Mouse (Mus musculus): Measurements from ENCODE around the gene Cbx8.

Gene Cbx8

DNA sequence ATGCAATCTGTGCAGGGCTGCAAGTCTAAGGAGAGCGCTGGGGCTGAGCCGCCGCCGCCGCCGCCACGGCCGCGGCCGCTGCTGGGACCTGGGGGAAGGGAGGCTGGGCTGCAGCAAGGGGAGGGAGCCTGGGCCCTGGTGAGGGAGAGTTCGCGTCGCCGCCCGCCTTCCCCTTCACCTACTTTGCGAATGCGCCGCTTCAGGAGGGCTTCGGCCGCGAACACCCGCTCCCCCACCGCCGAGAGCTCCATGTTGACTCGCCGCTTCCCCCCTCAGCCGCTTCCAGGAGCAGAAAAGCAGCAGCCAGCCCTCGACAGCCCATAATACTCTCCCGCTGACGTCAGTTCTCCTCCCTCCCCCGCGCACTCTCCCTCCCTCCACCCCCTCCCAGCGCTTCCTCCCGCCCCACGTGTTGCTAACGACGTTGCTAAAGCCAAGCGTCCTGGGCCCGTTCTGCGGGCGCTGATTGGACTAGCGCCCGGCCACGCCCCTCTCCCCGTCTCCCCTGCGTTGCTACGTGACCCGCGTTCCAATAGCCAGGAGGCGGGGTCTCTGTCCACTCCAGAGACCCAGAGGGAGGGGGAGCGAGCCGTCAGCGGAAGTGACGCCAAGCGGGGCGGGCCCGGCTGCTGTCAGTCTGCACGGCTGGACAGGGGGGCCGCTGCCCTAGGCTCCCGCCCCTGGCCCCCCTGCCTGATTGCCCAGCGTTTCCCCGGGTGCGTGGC, at the start of gene Cbx8:
Cbx8 (minus strand) TSS at position 370 of the 725 bp plus-strand sequence.
- in situ Hi-C loops (cut with MseI, MboI): no loop called here

GRCm38 (mm10) chr11:119090076-119090960, 49.5 kb upstream of the Cbx8 start:
- in situ Hi-C loops (cut with MseI, MboI): loop anchor here in 1 of 2 experiments (5.0 kb wide), 1 partner anchor 97 kb away; no protein-coding TSS in a partner anchor

DNA sequence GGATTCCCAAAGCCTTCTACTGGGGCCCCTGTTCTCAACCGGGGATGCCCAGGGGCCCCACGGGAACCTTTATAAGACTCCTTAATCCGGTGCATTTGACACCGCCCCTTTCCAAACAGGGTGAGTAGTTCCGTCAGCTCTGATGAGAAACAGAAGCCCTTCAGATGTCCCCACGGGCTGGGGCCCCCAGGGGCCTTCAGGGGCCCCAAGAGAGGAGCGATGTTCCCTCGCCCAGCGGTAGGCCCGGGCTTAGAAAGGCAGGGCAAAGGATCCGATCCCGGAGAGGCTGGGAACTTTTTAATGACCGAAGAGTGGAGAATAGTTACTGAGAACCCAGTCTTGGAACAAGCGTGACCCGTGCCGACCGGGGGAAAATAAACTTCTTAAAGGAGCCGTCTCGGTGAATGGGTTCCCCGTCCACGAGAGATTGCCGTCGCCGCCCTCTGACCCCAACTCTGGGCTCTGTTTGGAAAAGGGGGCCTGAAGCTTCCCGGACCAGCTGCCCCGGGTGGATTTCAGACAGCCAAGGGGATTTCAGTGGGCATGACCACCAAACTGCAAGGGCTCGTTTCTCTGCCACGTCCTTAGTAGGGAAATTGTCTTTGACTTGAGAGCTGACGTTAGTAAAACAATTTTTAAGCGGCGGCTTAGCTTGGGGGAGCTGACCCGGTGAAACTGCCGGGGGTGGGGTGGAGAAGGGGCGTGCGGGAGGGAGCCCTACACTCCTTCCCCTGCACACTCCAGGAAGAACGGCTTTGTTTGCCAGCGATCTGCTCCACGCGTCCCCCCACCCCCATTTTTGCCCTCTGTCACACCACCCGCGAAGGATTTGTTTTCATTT, 48.7 kb upstream of the Cbx8 start:
- in situ Hi-C loops (cut with MseI, MboI): loop anchor here in 1 of 2 experiments (5.0 kb wide), 1 partner anchor 98 kb away; no protein-coding TSS in a partner anchor

DNA sequence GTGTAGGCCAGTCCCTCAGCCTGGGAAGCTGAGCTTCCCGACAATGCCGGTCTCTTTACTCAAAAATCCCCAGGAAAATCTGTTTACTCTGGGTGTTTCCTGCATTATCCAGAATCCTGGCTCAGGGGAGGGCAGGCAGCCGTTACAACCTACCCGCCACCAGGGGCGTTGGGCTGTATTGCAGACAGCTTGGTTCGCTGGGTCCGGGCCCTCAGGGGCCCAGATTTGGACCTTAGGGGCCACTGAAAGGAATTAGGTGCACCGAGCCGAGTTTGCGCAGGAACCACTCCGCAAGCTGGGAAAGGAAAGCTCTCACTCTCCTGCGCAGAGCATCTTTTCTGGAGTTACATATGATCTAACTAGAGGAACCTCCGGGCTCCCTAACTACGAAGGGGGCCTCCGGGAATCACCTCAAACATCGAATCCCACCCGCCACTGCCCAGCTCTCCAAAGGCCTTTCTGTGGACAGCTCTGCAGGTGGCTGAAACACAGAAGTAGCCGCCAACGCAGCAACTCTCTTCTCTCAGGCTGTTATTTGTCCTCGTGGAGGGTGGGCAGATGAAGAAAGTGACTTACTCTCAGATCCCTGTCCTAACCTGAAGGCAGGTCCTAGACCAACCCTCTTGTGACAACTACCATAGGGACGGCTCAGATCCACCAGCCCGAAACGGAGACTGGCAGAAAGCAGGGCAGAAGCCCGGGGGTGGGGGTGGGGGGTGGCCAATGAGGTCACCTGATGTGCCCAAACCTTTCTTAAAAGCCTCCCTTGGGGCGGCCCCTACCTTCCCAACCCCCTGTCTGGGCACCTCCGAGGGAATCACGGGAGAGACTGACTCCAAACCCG, 47.8 kb upstream of the Cbx8 start:
- in situ Hi-C loops (cut with MseI, MboI): no loop called here

DNA sequence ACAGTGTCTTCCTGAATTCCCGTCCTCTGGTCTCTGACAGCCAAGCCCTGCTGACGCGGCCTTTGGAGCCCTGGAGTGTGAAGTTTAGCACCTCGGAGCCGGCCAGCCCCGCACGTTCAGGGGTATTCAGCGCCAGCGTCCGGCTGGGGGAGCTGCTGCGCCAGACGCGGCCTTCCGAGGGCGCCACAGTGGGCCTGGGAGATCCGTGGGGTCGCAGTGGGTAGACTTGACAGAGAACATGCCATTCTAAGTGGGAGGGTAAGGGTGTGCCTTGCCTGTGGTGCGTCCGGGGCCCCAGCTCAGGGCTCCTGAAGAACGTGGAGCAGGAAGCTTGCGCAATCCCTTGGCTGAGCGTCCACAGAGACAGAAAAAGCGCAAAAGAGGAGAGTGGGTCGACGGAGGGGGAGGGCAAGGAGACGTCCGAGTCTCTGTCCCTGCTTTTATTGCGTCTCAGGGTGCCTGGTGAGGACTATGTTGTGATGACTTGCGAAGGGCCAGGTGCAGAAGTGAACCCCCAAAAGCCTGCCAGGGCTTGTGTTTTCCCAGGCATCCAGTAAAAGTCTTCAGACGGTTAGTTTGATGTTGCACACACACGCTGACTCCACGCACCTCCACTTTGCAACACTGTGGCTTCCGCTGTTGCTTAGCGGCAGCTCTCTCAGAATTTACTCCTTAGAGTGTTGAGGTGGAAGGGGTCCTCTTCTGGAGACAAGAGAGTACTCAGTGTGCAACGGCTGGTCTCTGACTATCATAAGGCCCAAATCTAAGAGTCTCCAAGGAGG, 46.7 kb upstream of the Cbx8 start:
- in situ Hi-C loops (cut with MseI, MboI): no loop called here

DNA sequence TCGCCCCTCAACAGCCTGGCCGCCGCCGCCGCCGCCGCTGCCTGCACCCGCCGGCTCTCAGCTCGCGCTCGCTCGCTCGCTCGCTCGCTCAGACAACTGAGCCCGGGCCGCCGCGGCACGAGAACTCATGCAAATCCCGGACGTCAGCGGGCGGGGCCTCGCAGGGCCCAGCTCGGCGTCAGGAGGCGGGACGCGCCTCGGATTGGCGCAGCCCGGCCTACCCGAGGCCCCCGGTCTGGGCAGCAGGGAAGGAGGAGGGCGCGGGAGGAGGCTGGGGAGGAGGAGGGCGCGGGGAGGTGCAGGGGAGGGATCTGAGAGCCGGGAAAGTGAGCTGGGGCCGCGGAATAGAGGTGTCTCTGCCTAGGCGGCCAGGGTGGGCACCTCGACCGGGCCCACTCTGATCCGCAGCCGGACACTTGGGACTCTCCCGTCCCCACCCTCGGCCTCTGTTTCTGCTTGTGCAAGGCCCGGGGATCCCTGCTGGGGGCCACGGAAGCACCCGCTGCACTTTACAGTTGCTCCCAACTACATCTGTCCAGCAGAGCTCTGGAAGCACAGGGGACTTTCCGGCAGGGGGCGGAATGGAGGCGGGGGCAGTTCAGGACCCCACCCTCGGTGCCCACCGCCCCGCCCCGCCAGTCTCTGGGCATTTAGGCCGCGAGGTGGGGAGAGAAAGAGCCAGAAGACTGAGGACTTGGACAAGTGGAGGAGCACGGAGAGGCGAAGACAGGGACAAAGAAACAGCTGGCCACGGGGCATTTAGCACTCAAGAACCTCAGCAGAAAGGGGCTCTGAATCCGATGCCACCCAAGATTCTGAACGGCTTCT, 45.6 kb upstream of the Cbx8 start, which contains the start of gene Cbx4:
Cbx4 (minus strand) TSS at position 78 of the 828 bp plus-strand sequence.
- in situ Hi-C loops (cut with MseI, MboI): no loop called here

- in situ Hi-C loops (cut with MseI, MboI): no loop called here
Measured at GRCm38 (mm10) chr11:119085279-119086062, 44.7 kb upstream of the Cbx8 start.

GRCm38 (mm10) chr11:119084446-119085278, 43.9 kb upstream of the Cbx8 start:
- in situ Hi-C loops (cut with MseI, MboI): no loop called here

DNA sequence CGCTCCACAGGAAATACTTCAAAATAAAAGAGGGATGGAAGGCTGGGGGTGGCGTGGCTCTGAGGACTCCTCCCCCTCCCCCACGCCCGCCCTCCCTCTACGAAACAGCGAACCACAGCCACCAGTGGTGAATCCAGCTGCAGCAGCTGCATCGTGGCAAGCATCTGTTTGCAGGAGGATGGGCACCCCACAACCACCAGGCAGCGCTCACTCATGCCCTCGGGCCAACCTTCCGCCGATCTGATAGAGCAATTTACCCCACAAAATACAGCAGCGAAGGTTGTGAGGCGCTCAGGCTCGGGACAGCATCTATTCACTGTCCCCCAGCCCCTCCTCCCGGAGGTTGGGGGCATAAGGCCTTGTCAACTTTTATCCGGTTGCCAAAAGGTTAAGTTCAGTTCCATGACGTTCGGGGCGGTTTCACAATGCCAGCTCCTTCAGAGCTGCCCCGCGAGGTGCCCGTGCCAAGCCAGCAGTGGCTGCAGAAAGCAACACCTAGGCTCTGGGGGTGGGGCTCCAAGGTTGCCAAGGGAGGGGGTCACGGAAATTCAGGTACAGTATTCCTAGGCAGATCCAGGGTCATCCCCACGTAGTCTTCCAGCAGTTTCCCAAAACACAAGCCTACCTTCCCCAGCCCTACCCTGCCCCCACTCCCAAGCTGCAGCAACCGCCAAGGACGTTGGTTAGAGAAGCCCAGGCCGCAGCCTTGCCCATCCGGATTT, 43.1 kb upstream of the Cbx8 start:
- in situ Hi-C loops (cut with MseI, MboI): no loop called here

- in situ Hi-C loops (cut with MseI, MboI): no loop called here
Measured at GRCm38 (mm10) chr11:119082638-119083599, 42.1 kb upstream of the Cbx8 start.

DNA sequence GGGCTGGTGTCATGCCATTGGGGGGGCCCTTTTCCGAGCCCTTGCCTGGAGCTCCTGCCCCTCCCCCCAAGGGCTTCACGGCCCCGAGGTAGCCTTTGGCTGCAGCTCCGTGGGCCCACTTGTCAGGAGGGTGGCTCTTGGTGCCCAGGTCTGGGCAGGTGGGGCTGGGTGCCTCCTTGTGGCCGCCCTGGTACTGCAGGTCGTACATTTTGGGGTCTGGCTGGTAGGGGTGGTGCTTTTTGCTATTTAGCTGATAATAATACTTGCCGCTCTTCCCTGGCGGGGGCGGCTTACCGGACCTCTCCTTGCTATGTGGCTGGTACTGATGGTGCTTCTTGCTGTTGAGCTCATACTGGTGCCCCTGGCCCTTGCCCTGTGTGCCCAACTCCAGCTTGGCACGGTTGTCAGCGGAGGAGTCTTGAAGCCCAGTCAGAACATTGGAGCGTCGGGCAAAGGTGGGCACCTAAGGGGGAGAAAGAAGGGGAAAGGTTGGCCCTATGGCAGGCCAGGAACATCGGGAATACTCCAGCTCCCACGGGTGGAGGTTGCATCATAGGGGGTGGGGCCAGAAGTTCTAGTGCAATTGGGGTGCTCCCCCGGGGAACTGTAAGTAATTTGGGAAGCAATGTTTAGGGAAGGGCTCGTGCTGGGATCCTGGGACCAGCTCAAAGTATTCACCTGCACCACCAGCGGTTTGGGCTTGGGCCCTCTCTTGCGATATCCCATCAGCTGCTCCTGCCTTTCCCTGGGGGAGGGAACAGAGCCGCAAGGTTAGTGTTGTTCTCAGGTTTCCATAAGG, 41.3 kb upstream of the Cbx8 start:
- in situ Hi-C loops (cut with MseI, MboI): no loop called here

DNA sequence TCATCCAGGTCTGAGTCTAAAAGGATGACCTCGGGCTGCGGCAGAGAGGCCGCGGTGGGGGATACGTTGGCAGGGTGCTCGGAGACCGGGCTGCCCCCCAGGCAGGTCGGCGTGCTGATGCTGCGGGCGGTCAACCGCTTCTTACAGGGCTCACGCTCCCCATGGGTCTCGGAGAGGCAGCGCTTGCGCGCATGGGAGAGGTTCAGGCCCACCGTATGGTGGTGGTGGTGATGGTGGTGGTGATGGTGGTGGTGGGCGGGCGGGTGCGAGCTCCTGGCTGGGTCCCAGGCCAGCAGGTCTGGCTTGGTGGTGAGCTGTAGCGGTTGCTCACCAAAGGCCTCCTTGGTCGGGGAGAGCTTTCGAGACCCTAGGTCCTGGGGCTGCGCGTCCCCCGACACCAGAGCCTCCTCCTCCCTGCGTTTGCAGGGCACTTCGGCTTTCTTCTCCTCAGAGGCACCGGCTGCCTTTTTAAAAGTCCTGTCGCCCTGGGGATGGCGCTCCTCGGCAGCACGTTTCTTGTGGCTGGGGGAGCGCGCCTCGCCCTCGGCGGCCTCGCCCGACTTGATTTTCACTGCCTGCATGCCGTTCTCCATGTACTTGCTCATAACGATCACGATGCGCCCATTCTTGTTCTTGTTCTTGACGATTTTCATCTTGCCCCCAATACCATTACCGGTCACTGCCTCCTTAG, 40.5 kb upstream of the Cbx8 start:
- in situ Hi-C loops (cut with MseI, MboI): no loop called here

DNA sequence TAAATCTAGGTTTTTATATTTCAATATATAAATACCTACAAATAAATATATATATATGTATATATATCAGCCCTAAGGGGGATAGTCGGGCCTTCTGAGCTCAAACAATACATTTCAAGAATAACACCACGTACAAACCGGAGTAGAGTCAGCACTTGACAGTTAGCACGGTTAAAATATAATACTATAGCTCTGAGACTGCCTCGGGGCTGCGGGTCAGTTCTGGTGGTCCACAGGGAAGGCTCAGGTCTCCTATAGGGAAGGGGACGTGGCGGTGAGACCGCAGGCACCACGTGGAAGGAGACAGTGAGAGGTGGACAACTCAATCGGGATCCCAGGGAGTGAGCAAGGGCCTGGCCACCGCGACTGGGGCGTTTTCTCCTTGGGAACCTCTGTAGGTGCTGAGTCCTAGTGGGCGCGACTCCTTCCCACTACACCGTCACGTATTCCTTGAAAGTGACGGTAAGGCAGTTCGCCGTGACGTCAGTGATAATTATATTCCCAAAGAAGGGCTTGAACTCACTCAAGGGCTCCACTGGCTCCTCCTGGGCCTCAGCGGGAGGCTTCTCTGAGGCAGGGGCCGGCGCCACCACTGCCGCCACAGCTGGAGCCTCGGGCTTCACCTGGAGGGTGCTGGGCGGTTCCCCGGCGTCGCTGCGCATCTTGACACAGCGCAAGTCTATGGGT, 39.8 kb upstream of the Cbx8 start:
- in situ Hi-C loops (cut with MseI, MboI): no loop called here
